Mouse (Mus musculus) spleen, adult 2 months (tissue): ENCODE results near the gene Prokr2.

Experiments
- CTCF ChIP-seq: fragments of 200-500 bp; IDR thresholded peaks from 2 replicates; pipeline ENCODE4 v1.5.1; 2011; ENCODE audit warnings: mild to moderate bottlenecking, inconsistent platforms; ENCODE audit not compliant: insufficient read depth, insufficient read length, insufficient replicate concordance; ENCODE audit errors: extremely low read depth
- POLR2A ChIP-seq: fragments of 200-500 bp; IDR thresholded peaks from 2 replicates; pipeline ENCODE4 v1.6.1; 2011; ENCODE audit warnings: low read depth, low read length, inconsistent platforms

- TF ChIP-seq CTCF = no peak
- TF ChIP-seq POLR2A = no peak
These were observed 10.1 kb downstream of the Prokr2 start for GRCm38 (mm10) chr2:132375135-132375534.
